Mouse (Mus musculus) heart, embryonic 13.5 days (tissue): Measurements from ENCODE around the gene Coro2a. TPM values are rescaled to one million over a fixed set of nuclear protein-coding genes. Genes with fewer than 3 reads are reported as not detected.

Experiments
- ATAC-seq: fragments of 200-750 bp; cut with Nextera tagmentation; 2 replicates; pipeline ENCODE4 v1.8.0; 2017; ENCODE audit warnings: moderate TSS enrichment; ENCODE audit not compliant: insufficient number of reproducible peaks, low FRiP score, low TSS enrichment; ENCODE audit errors: extremely low read depth
- H3K27ac ChIP-seq: fragments of 300-500 bp; sonication (generic); replicated peaks from 2 replicates; pipeline ENCODE4 v1.5.1; 2015; ENCODE audit warnings: moderate library complexity, mild to moderate bottlenecking, inconsistent platforms
- H3K27me3 ChIP-seq: fragments of 300-500 bp; sonication (generic); replicated peaks from 2 replicates; pipeline ENCODE4 v1.6.1; 2015; ENCODE audit warnings: mild to moderate bottlenecking, inconsistent platforms
- H3K36me3 ChIP-seq: fragments of 300-500 bp; sonication (generic); 2 replicates; pipeline ENCODE4 v1.6.1; 2015; ENCODE audit warnings: mild to moderate bottlenecking, inconsistent platforms
- H3K4me1 ChIP-seq: fragments of 300-500 bp; sonication (generic); 2 replicates; pipeline ENCODE4 v1.6.1; 2015; ENCODE audit warnings: inconsistent platforms
- H3K4me2 ChIP-seq: fragments of 300-500 bp; sonication (generic); 2 replicates; pipeline ENCODE4 v1.6.1; 2015; ENCODE audit warnings: inconsistent platforms, mild to moderate bottlenecking, moderate library complexity
- H3K4me3 ChIP-seq: fragments of 300-500 bp; sonication (generic); 2 replicates; pipeline ENCODE4 v1.5.1; 2015; ENCODE audit warnings: moderate library complexity, mild to moderate bottlenecking, inconsistent platforms
- H3K9ac ChIP-seq: fragments of 300-500 bp; sonication (generic); 2 replicates; pipeline ENCODE4 v1.6.1; 2015; ENCODE audit warnings: inconsistent platforms, mild to moderate bottlenecking, moderate library complexity
- H3K9me3 ChIP-seq: fragments of 300-500 bp; sonication (generic); 2 replicates; pipeline ENCODE4 v1.6.1; 2016; ENCODE audit warnings: inconsistent platforms
- whole genome bisulfite sequencing: fragments of 180-500 bp; shearing (Covaris S2); methylation state at CpG from one replicate; pipeline ENCODE4 v1.1.7; 2015; ENCODE audit warnings: mixed read lengths; 5-methylcytosine and 5-hydroxymethylcytosine counted together
- polyA plus RNA-seq: library from polyadenylated mRNA; unstranded; fragments of >200 nt; fragmentation: Nextera tagmentation; extraction: Ambion mirVana; gene quantifications from 2 replicates; pipeline ENCODE4 v1.2.1, GENCODE M21; 2015

Gene Coro2a
- polyA plus RNA-seq, 1 experiment from 2014 or later, result 0.76 TPM

DNA sequence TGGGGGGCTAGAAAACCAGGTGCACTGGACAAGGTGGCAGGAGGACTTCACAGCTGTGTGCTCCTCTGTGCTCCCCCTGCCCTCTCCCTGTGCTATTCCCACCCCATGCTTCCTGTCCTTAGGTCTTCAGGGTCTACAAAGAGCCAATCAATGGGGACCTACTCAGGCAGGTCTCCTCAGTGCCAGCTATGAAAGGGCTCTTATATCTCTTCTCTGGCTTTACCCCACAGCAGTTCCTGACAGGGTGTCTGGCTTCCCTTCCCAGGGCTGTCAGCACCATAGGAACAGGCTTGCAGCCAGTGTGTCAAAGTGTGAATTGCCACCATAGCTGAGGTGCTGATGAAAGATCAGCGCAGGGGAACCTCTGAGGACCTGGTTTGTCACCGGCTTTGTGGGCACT lies 81.5 kb downstream of the Coro2a start:
- 0 out of 2 replicates have a peak, but pooled peaks cover 5% of the 10 kb centered on the region for H3K9me3 ChIP-seq
- H3K36me3 ChIP-seq, result no peaks in the 10 kb centered on the region
- H3K9ac ChIP-seq, result no peak overlapping the region
- H3K4me3 ChIP-seq, result no peak overlapping the region
- peaks cover 49% of the 10 kb centered on the region for H3K27me3 ChIP-seq
- 20% methylated on average over 2 of the region's 2 CpGs for WGBS
- 0 out of 2 replicates have a peak overlapping the region, but pooled peaks have one; percentile 12 for H3K27ac ChIP-seq
- no peak for ATAC-seq
- peak overlapping the region; percentile 34 for H3K4me2 ChIP-seq
- peaks cover 20% of the 10 kb centered on the region for H3K4me1 ChIP-seq

DNA sequence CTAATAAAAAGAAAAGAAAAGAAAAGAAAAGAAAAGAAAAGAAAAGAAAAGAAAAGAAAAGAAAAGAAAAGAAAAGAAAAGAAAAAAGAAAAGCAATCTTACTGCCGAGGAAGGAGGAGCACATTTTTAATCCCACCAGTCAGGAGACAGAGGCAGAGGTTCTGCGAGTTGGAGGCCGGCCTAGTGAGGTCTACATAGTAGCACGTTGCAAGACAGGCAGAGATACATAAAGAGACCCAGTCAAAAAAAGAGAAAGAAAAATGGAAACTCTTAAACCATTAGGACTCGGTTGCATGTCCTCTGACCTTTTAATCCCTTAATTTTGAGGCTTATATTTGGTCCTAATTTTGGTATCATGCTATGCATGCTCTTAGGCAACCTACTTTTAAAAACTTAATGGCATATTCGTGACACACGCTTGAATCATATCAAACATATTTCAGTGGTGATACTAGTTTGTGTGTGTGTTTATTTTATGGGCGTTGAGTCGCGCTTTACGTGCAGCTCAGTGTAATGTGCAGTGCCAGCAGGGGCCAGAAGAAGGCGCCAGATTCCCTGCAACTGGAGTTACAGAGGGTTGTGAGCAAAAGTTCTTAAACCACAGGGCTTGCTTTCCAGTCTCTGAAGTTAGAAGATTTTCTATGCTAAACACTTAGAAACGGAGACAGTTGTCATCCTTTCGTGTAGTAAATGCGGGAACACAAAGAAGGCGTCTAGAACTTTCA lies 94.1 kb downstream of the Coro2a start:
- H3K27me3 ChIP-seq, result peaks cover 18% of the 10 kb centered on the region
- H3K9me3 ChIP-seq, result no peaks in the 10 kb centered on the region; the same call in 1 of the 2 replicates
- peak overlapping the region; percentile 97 for H3K4me2 ChIP-seq
- no peak for ATAC-seq
- H3K4me3 ChIP-seq, result peak overlapping the region; percentile 64
- WGBS, result 11% methylated on average over 16 of the region's 16 CpGs
- H3K9ac ChIP-seq, result peak overlapping the region; percentile 37; the same call in 1 of the 2 replicates
- peak overlapping the region; percentile 26 for H3K27ac ChIP-seq
- H3K36me3 ChIP-seq, result peaks cover 19% of the 10 kb centered on the region
- H3K4me1 ChIP-seq, result peaks cover 15% of the 10 kb centered on the region

- ATAC-seq, result peak; percentile 97
- Histone ChIP-seq H3K27ac (peak overlapping the region; percentile 52; the same call in 1 of the 2 replicates), H3K36me3 (peaks cover 28% of the 10 kb centered on the region), H3K4me1 (peaks cover 15% of the 10 kb centered on the region), H3K9me3 (no peaks in the 10 kb centered on the region; the same call in 1 of the 2 replicates), H3K4me3 (peak overlapping the region; percentile 64), H3K27me3 (peaks cover 18% of the 10 kb centered on the region), H3K4me2 (peak overlapping the region; percentile 97), H3K9ac (peak overlapping the region; percentile 81)
- WGBS, result under 1% methylated on average over 92 of the region's 94 CpGs
These were observed 95.0 kb downstream of the Coro2a start for GRCm38 (mm10) chr4:46506801-46507610.

DNA sequence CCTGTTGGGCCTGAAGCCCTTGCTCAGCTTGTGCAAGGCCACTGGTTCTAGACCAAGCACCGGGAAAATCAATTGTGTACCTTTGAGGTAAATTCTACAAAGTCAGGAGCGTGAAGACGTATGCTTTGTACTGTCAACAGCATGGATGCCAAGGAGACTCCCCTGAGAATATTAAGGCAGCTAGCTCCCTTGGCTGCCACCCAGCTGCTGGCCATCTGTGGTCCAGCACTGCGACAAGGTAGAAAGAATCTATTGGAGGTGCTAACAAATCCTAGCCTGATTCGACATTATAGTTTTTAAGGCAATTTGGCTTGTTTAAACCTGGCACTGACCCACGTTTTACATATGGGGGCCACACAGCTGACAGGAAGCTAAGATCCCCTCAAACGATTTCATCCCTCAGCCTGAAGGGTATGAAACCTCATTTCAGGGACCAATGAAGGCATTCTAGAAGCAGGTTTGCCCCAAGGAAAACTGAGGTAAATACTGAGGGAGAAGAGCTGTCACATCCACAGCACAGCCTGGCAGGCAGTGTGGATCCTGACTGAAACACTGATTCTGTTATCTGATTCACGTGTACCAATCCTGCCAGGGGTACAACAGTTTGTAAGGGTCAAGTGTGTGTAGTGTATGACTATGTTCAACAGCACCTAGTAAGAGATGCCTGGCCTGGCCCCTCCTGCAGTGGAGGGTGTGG lies 96.5 kb downstream of the Coro2a start:
- no peaks in the 10 kb centered on the region for H3K9me3 ChIP-seq
- 65% methylated on average over 8 of the region's 8 CpGs for WGBS
- H3K4me3 ChIP-seq, result no peak overlapping the region

DNA sequence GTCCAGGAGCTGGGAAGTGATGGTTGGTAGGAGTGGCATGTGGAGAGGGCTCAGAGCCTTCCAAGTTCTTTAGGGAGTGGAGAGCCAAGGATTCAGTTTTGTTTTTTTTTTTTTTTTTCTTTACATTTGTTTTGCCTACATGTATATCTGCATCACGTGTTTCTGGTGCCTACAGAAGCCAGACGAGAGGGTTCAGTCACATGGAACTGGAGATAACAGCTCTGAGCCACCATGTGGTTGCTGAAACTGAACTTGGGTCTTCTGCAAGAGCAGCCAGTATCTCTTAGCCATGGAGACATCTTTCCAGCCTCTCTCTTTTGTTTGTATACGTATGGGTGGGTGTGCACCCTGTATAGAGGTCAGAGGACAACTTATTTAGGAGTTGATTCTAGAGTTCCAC lies 98.1 kb downstream of the Coro2a start:
- Histone ChIP-seq H3K4me2 (no peak overlapping the region), H3K36me3 (peaks cover 57% of the 10 kb centered on the region), H3K27ac (no peak overlapping the region), H3K9ac (no peak overlapping the region), H3K27me3 (peaks cover 18% of the 10 kb centered on the region), H3K4me1 (peaks cover 15% of the 10 kb centered on the region), H3K4me3 (no peak overlapping the region), H3K9me3 (no peaks in the 10 kb centered on the region)
- 57% methylated on average over 3 of the region's 3 CpGs for WGBS
- ATAC-seq, result no peak

More for the DNA sequence above, 96.5 kb downstream of the Coro2a start:
- peaks cover 15% of the 10 kb centered on the region for H3K4me1 ChIP-seq
- ATAC-seq, result no peak
- H3K4me2 ChIP-seq, result peak overlapping the region; percentile 97; the same call in 1 of the 2 replicates
- peaks cover 43% of the 10 kb centered on the region for H3K36me3 ChIP-seq
- H3K9ac ChIP-seq, result no peak overlapping the region
- peaks cover 18% of the 10 kb centered on the region for H3K27me3 ChIP-seq
- no peak overlapping the region for H3K27ac ChIP-seq

- Histone ChIP-seq H3K9ac (no peak overlapping the region), H3K9me3 (no peaks in the 10 kb centered on the region), H3K27ac (no peak overlapping the region), H3K36me3 (peaks cover 63% of the 10 kb centered on the region), H3K4me3 (no peak overlapping the region), H3K4me2 (no peak overlapping the region), H3K27me3 (peaks cover 18% of the 10 kb centered on the region), H3K4me1 (peaks cover 13% of the 10 kb centered on the region)
- ATAC-seq, result no peak
- 75% methylated on average over 16 of the region's 16 CpGs for WGBS
These were observed 99.1 kb downstream of the Coro2a start for GRCm38 (mm10) chr4:46502606-46503502.

GRCm38 (mm10) chr4:46498976-46499375 lies 103.0 kb downstream of the Coro2a start:
- Histone ChIP-seq H3K36me3 (peaks cover 86% of the 10 kb centered on the region), H3K9ac (no peak overlapping the region), H3K4me2 (no peak overlapping the region), H3K4me1 (no peaks in the 10 kb centered on the region), H3K27me3 (no peaks in the 10 kb centered on the region), H3K27ac (no peak overlapping the region), H3K9me3 (no peaks in the 10 kb centered on the region), H3K4me3 (no peak overlapping the region)
- ATAC-seq, result no peak
- 13% methylated on average over 4 of the region's 4 CpGs for WGBS

DNA sequence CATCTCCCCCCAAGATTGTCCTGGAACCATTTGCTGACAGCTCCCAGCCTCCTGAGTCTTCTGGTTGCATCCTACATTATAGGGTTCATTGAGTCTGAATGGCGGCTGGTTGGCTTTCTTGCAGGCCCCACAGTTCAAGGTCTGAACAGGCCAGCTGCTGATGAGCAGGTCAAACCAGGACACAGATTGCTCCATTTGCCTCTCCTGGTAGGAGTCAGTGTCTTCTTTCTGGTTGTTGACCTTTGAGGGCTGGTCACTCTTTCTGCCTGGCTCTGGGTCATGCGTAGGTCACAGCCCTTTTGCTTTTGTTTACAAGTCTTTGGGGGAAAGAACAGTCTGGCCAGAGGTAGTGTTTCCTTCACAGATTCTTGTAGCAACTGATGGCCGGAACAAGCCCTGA lies 103.5 kb downstream of the Coro2a start:
- Histone ChIP-seq H3K9ac (no peak overlapping the region), H3K9me3 (no peaks in the 10 kb centered on the region), H3K4me3 (no peak overlapping the region), H3K36me3 (peaks cover 86% of the 10 kb centered on the region), H3K27ac (no peak overlapping the region), H3K27me3 (no peaks in the 10 kb centered on the region), H3K4me2 (no peak overlapping the region), H3K4me1 (no peaks in the 10 kb centered on the region)
- 78% methylated on average over 3 of the region's 3 CpGs for WGBS
- ATAC-seq, result no peak

DNA sequence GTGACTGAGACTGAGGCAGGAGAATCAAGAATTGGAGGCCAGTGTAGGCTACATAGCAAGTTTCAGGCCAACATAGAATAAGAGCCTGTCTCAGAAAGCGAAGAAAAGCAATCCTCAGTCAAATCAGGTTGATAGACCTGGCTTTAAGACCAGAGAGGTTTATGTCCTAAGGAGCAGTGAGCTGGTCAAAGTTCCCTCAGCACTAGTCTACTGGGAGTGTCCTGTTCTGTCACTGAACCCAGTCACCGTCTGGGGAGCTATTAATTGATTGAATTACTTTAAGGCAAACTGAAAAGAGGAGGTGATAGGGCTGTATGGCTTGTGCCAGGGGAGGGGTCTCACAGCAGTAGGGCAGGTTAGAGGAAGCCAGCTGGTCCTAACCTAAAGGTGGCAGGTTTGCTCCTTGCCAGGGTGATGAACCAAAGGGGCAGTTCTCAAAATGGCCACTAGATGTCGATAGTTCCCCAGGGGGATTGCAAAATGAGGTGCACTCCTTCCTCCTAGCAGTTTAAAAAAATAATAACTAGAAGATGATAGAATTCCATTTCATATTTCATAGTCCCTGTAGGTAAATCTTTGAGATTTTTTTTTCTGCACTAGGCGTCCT lies 104.6 kb downstream of the Coro2a start:
- no peak for ATAC-seq
- peaks cover 87% of the 10 kb centered on the region for H3K36me3 ChIP-seq
- 38% methylated on average over 4 of the region's 4 CpGs for WGBS
- H3K27ac ChIP-seq, result no peak overlapping the region
- no peaks in the 10 kb centered on the region for H3K9me3 ChIP-seq
- H3K4me2 ChIP-seq, result no peak overlapping the region
- H3K4me1 ChIP-seq, result no peaks in the 10 kb centered on the region
- no peaks in the 10 kb centered on the region for H3K27me3 ChIP-seq
- H3K9ac ChIP-seq, result no peak overlapping the region
- no peak overlapping the region for H3K4me3 ChIP-seq

GRCm38 (mm10) chr4:46495543-46495942 lies 106.5 kb downstream of the Coro2a start:
- peaks cover 75% of the 10 kb centered on the region for H3K36me3 ChIP-seq

More at GRCm38 (mm10) chr4:46495543-46495942, 106.5 kb downstream of the Coro2a start:
- Histone ChIP-seq H3K27ac (no peak overlapping the region), H3K4me1 (peaks cover under 1% of the 10 kb centered on the region), H3K4me3 (no peak overlapping the region), H3K9me3 (no peaks in the 10 kb centered on the region), H3K4me2 (no peak overlapping the region), H3K9ac (no peak overlapping the region), H3K27me3 (no peaks in the 10 kb centered on the region)
- 84% methylated on average over 12 of the region's 12 CpGs for WGBS
- no peak for ATAC-seq
